Mouse (Mus musculus) myocyte (in vitro differentiated cells): ENCODE measurements around the gene Tspan18. TPM values are rescaled to one million over a fixed set of nuclear protein-coding genes. Genes with fewer than 3 reads are reported as not detected.

Source experiments
- H3K27me3 ChIP-seq: one replicate; pipeline ENCODE4 v1.6.1; 2011; ENCODE audit not compliant: control insufficient read depth, insufficient read depth, insufficient read length
- H3K36me3 ChIP-seq: one replicate; pipeline ENCODE4 v1.6.1; 2011; ENCODE audit not compliant: control insufficient read depth, insufficient read depth
- H3K4me2 ChIP-seq: one replicate; pipeline ENCODE4 v1.6.1; 2011; ENCODE audit warnings: low read depth, control low read depth
- H3K4me3 ChIP-seq: one replicate; pipeline ENCODE4 v1.5.1; 2011; ENCODE audit warnings: mild to moderate bottlenecking, control low read depth, moderate library complexity
- H3K79me2 ChIP-seq: one replicate; pipeline ENCODE4 v1.6.1; 2011; ENCODE audit not compliant: control insufficient read depth, insufficient read depth
- H3ac ChIP-seq: one replicate; pipeline ENCODE4 v1.6.1; 2011; ENCODE audit not compliant: control insufficient read depth, insufficient read length
- CEBPB ChIP-seq: IDR thresholded peaks from 2 replicates; pipeline ENCODE4 v1.6.1; 2011; ENCODE audit warnings: mild to moderate bottlenecking, moderate library complexity; ENCODE audit not compliant: poor library complexity, insufficient read depth, severe bottlenecking
- E2F4 ChIP-seq: IDR thresholded peaks from one replicate; pipeline ENCODE4 v1.6.1; 2011; ENCODE audit warnings: mild to moderate bottlenecking, control low read depth, moderate library complexity; ENCODE audit not compliant: insufficient read depth
- MAX ChIP-seq: IDR thresholded peaks from one replicate; pipeline ENCODE4 v1.6.1; 2011; ENCODE audit warnings: low read depth, mild to moderate bottlenecking, control low read depth
- MYOD1 ChIP-seq, 3 experiments: IDR thresholded peaks; one replicate each; pipeline ENCODE4 v1.6.1; 2011; ENCODE audit warnings: control low read depth in 2 of 3, low read depth in 2 of 3, mild to moderate bottlenecking in 2 of 3, moderate library complexity in 1 of 3; ENCODE audit not compliant: insufficient read length in 2 of 3, control insufficient read depth in 1 of 3
- MYOG ChIP-seq, 3 experiments: IDR thresholded peaks; one replicate each; pipeline ENCODE4 v1.6.1; 2011; ENCODE audit warnings: control low read depth in 2 of 3, low read depth in 2 of 3, mild to moderate bottlenecking in 2 of 3; ENCODE audit not compliant: insufficient read length in 2 of 3, control insufficient read depth in 1 of 3, insufficient read depth in 1 of 3
- POLR2A ChIP-seq: IDR thresholded peaks from one replicate; pipeline ENCODE4 v1.6.1; 2011; ENCODE audit warnings: low read depth, mild to moderate bottlenecking, control low read depth, moderate library complexity; ENCODE audit not compliant: insufficient read length
- POLR2AphosphoS2 ChIP-seq: IDR thresholded peaks from one replicate; pipeline ENCODE4 v1.6.1; 2011; ENCODE audit warnings: low read depth, control low read depth; ENCODE audit not compliant: insufficient read length
- REST ChIP-seq: IDR thresholded peaks from one replicate; pipeline ENCODE4 v1.6.1; 2011; ENCODE audit warnings: mild to moderate bottlenecking, control low read depth, moderate library complexity; ENCODE audit not compliant: insufficient read depth, insufficient read length
- SRF ChIP-seq: IDR thresholded peaks from one replicate; pipeline ENCODE4 v1.6.1; 2011; ENCODE audit warnings: low read depth; ENCODE audit not compliant: control insufficient read depth, insufficient read length
- TCF12 ChIP-seq: IDR thresholded peaks from one replicate; pipeline ENCODE4 v1.6.1; 2011; ENCODE audit warnings: mild to moderate bottlenecking, control low read depth; ENCODE audit not compliant: poor library complexity, insufficient read depth, severe bottlenecking
- TCF3 ChIP-seq: IDR thresholded peaks from one replicate; pipeline ENCODE4 v1.6.1; 2011; ENCODE audit warnings: low read depth, control low read depth; ENCODE audit not compliant: insufficient read length
- USF1 ChIP-seq: IDR thresholded peaks from one replicate; pipeline ENCODE4 v1.6.1; 2011; ENCODE audit warnings: low read depth, mild to moderate bottlenecking, control low read depth, moderate library complexity
- polyA plus RNA-seq: library from polyadenylated mRNA; unstranded; fragments of >200 nt; fragmentation: generic; extraction: Trizol; gene quantifications from one replicate; pipeline ENCODE4 v1.2.1, GENCODE M21; 2012; ENCODE audit warnings: missing spikeins

Gene Tspan18
- polyA plus RNA-seq, 1 experiment = 0.02 TPM

DNA sequence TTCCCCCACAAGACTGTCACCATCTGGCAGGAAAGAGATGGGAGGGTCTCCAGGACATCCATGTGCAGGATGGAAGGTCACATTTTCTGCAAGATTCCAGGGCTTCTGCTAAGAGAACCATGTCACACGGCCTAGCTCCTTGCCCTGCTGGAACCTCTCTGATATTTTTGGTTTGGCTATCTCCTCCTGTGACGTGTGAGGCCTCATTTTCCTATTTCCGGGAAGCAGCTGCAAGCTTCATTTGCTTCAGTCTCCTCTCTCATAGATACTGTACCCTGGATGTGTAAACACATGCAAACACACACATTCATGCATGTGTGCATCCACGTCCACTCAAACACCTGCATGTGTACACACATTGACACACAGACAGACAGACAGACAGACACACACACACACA is 171.5 kb downstream of the Tspan18 start:
- TF ChIP-seq USF1 (no peak), POLR2A (no peak)
- no peak overlapping the region for H3K4me3 ChIP-seq

GRCm38 (mm10) chr2:93161914-93162664 is 172.2 kb downstream of the Tspan18 start:
- H3ac ChIP-seq = no peak overlapping the region
- H3K36me3 ChIP-seq = no peaks in the 10 kb centered on the region
- no peak overlapping the region for H3K4me2 ChIP-seq
- TF ChIP-seq SRF (no peak), TCF3 (no peak), E2F4 (no peak), USF1 (no peak), TCF12 (no peak), POLR2A (no peak)
- no peaks in the 10 kb centered on the region for H3K79me2 ChIP-seq
- H3K4me3 ChIP-seq = no peak overlapping the region
- H3K27me3 ChIP-seq = peaks cover 38% of the 10 kb centered on the region

More for the DNA sequence above, 171.5 kb downstream of the Tspan18 start:
- H3K36me3 ChIP-seq = no peaks in the 10 kb centered on the region
- H3K79me2 ChIP-seq = no peaks in the 10 kb centered on the region
- H3K27me3 ChIP-seq = peaks cover 40% of the 10 kb centered on the region
- no peak overlapping the region for H3ac ChIP-seq
- H3K4me2 ChIP-seq = no peak overlapping the region

DNA sequence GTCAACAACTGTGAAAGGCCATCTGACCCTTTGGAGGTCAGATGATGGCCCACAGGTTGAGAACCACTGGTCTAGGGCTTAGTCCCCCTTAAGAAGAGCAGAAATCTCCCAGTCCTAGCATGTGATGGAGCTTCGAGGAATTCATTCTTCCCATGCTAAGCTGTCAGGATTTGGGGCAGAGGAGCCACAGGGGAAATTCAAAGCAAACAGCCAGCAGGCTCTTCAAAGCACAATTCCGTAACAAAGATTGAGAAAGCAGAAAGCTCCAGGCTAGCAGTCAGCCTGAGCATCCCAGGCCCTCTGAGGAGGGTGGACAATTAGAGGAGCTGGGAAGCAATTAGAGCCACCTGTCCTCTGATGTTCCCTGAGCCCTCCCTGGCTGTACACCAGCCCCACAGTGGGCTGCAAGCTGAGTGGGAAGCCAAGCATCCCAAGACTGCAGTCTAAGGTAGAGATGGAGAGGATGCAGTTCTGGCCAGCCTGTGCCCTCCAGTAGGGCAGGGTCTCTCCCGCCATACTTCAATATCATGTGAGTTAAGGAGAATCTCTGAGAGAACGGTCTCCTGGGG is 173.8 kb downstream of the Tspan18 start:
- H3K4me3 ChIP-seq = no peak overlapping the region
- no peaks in the 10 kb centered on the region for H3K79me2 ChIP-seq
- TF ChIP-seq POLR2A (no peak), E2F4 (no peak), SRF (no peak), TCF3 (no peak), REST (no peak), MAX (no peak), USF1 (no peak), POLR2AphosphoS2 (no peak), MYOD1 (IDR thresholded peaks at IDR 0.05; ENCODE audit: control insufficient read depth in 1 of 3, insufficient read length in 2 of 3, low read depth in 2 of 3) (no peak), TCF12 (no peak), MYOG (IDR thresholded peaks at IDR 0.05; ENCODE audit: control insufficient read depth in 1 of 3, insufficient read depth in 1 of 3, insufficient read length in 2 of 3, low read depth in 2 of 3) (no peak), CEBPB (no peak)
- H3K36me3 ChIP-seq = no peaks in the 10 kb centered on the region
- no peak overlapping the region for H3ac ChIP-seq
- peaks cover 35% of the 10 kb centered on the region for H3K27me3 ChIP-seq
- H3K4me2 ChIP-seq = no peak overlapping the region

- no peaks in the 10 kb centered on the region for H3K79me2 ChIP-seq
- H3K27me3 ChIP-seq = peaks cover 69% of the 10 kb centered on the region
- no peaks in the 10 kb centered on the region for H3K36me3 ChIP-seq
- H3K4me2 ChIP-seq = no peak overlapping the region
- no peak overlapping the region for H3K4me3 ChIP-seq
- no peak for TF ChIP-seq POLR2AphosphoS2
- no peak overlapping the region for H3ac ChIP-seq
These were observed 179.7 kb downstream of the Tspan18 start for GRCm38 (mm10) chr2:93154486-93155032.

- H3K4me2 ChIP-seq = no peak overlapping the region
- no peak overlapping the region for H3ac ChIP-seq
- H3K36me3 ChIP-seq = no peaks in the 10 kb centered on the region
- no peak overlapping the region for H3K4me3 ChIP-seq
- H3K79me2 ChIP-seq = no peaks in the 10 kb centered on the region
- H3K27me3 ChIP-seq = peaks cover 65% of the 10 kb centered on the region
- no peak for TF ChIP-seq MYOG (IDR thresholded peaks at IDR 0.05; ENCODE audit: control insufficient read depth in 1 of 3, insufficient read depth in 1 of 3, insufficient read length in 2 of 3, low read depth in 2 of 3)
These were observed 180.5 kb downstream of the Tspan18 start for GRCm38 (mm10) chr2:93153833-93154232.

GRCm38 (mm10) chr2:93152883-93153491 is 181.3 kb downstream of the Tspan18 start:
- Histone ChIP-seq H3K27me3 (peaks cover 59% of the 10 kb centered on the region), H3K4me3 (no peak overlapping the region), H3K79me2 (no peaks in the 10 kb centered on the region), H3K36me3 (no peaks in the 10 kb centered on the region), H3ac (no peak overlapping the region), H3K4me2 (no peak overlapping the region)
- TF ChIP-seq POLR2A (no peak), TCF12 (no peak), TCF3 (no peak), CEBPB (no peak), MAX (no peak), POLR2AphosphoS2 (no peak), SRF (no peak), E2F4 (no peak), USF1 (no peak), MYOD1 (IDR thresholded peaks at IDR 0.05; ENCODE audit: control insufficient read depth in 1 of 3, insufficient read length in 2 of 3, low read depth in 2 of 3) (no peak), REST (no peak), MYOG (IDR thresholded peaks at IDR 0.05; ENCODE audit: control insufficient read depth in 1 of 3, insufficient read depth in 1 of 3, insufficient read length in 2 of 3, low read depth in 2 of 3) (no peak)
